Mouse (Mus musculus) heart, embryonic 14.5 days (tissue): Measurements from ENCODE around the gene Il4i1. TPM values are rescaled to one million over a fixed set of nuclear protein-coding genes. Genes with fewer than 3 reads are reported as not detected.

Experiments
- ATAC-seq: fragments of 200-750 bp; cut with Nextera tagmentation; 2 replicates; pipeline ENCODE4 v1.8.0; 2017; ENCODE audit warnings: low read depth, moderate TSS enrichment; ENCODE audit not compliant: insufficient number of reproducible peaks, insufficient read depth, low FRiP score
- H3K27ac ChIP-seq, 2 experiments: fragments of 200-500 bp in 1 of 2; fragments of 300-500 bp in 1 of 2; sonication (generic) in 1 of 2; replicated peaks in 1 of 2; 2 replicates each; pipeline ENCODE4 v1.5.1; 2012 to 2014; ENCODE audit warnings: low read depth in 2 of 2, low read length in 2 of 2, control low read depth in 1 of 2, mild to moderate bottlenecking in 1 of 2, mixed read lengths in 1 of 2; ENCODE audit not compliant: control insufficient read depth in 1 of 2, insufficient read depth in 1 of 2
- H3K27me3 ChIP-seq: fragments of 300-500 bp; sonication (generic); 2 replicates; pipeline ENCODE4 v1.6.1; 2014; ENCODE audit warnings: mild to moderate bottlenecking, low read length, control low read depth; ENCODE audit not compliant: control insufficient read depth, insufficient read depth
- H3K36me3 ChIP-seq: fragments of 300-500 bp; sonication (generic); 2 replicates; pipeline ENCODE4 v1.6.1; 2014; ENCODE audit warnings: mild to moderate bottlenecking, control low read depth, low read length, mixed read lengths; ENCODE audit not compliant: control insufficient read depth, insufficient read depth
- H3K4me1 ChIP-seq, 2 experiments: fragments of 200-500 bp in 1 of 2; fragments of 300-500 bp in 1 of 2; sonication (generic) in 1 of 2; 2 replicates each; pipeline ENCODE4 v1.6.1; 2012 to 2014; ENCODE audit warnings: low read length in 2 of 2, control low read depth in 1 of 2, mixed read lengths in 1 of 2; ENCODE audit not compliant: control insufficient read depth in 2 of 2, insufficient read depth in 2 of 2
- H3K4me2 ChIP-seq: fragments of 300-500 bp; sonication (generic); 2 replicates; pipeline ENCODE4 v1.6.1; 2014; ENCODE audit warnings: mild to moderate bottlenecking, low read length
- H3K4me3 ChIP-seq, 2 experiments: fragments of 200-500 bp in 1 of 2; fragments of 300-500 bp in 1 of 2; sonication (generic) in 1 of 2; 2 replicates each; pipeline ENCODE4 v1.5.1; 2012 to 2014; ENCODE audit warnings: low read length in 2 of 2, mild to moderate bottlenecking in 2 of 2, control low read depth in 1 of 2, low read depth in 1 of 2, moderate library complexity in 1 of 2; ENCODE audit not compliant: control insufficient read depth in 1 of 2, insufficient read depth in 1 of 2
- H3K9ac ChIP-seq: fragments of 300-500 bp; sonication (generic); 2 replicates; pipeline ENCODE4 v1.6.1; 2014; ENCODE audit warnings: mild to moderate bottlenecking, low read length
- H3K9me3 ChIP-seq: fragments of 300-500 bp; sonication (generic); 2 replicates; pipeline ENCODE4 v1.6.1; 2016; ENCODE audit warnings: low read length, control low read depth; ENCODE audit not compliant: control insufficient read depth
- WGBS: fragments of 180-500 bp; shearing (Covaris S2); extraction: QIAGEN DNeasy Blood & Tissue Kit; methylation state at CpG from one replicate; pipeline ENCODE4 v1.1.7; 2014; 5-methylcytosine and 5-hydroxymethylcytosine counted together
- microRNA counts: library from miRNA; unstranded; fragments of <30 nt; microRNA quantifications from one replicate; lab custom pipeline; 2016
- microRNA-seq: library from miRNA; unstranded; fragments of <30 nt; microRNA quantifications from one replicate; pipeline ENCODE4, GENCODE M21; 2016
- polyA plus RNA-seq: library from polyadenylated mRNA; unstranded; fragments of >200 nt; fragmentation: Nextera tagmentation; extraction: Ambion mirVana; gene quantifications from 2 replicates; pipeline ENCODE4 v1.2.1, GENCODE M21; 2014

The Il4i1 gene
- polyA plus RNA-seq, 1 experiment from 2014 or later = 0.91 TPM

DNA sequence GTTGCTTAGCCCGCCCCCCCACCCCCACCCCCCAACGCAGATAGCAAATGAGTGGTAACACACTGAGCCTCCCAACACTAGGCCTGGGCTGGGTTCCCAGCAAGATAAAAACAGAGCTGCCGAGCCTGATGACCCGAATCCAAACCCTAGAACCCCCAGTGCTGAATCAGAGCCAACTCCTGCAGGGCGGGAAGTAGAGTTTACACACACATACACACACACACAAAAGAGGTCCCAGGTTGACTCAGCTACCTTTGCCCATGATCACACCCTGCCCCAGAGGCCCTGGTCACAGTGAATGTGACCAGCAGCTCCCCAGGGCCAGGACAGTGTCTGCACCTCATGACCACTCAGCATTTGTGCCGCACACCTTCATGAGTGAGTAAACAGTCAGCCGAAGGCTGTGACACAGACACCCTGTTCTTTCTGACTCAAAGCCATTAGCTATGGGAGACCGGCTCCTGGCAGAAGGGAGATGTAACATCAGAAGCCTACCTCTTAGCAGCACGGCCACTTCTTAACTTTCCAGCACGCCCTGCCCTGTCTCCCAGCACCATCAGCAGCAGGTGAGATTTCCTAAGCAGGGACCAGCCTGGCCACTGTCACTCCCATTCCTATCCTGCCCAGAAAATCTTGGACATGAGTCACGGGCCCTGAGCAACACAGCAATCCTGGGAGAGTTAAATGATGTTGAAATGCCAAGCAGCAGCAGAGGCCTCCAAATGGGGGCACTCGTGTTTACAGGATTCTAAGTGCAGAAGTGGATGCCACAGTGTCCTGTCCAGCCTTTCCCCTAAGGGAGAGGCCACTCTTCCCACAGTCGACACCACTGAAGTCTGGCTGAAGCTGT is 72.3 kb downstream of the Il4i1 start:
- Histone ChIP-seq H3K4me2 (no peak overlapping the region), H3K4me1 (peaks cover 22 to 39% of the 10 kb centered on the region in 2 experiments), H3K36me3 (peaks cover 61% of the 10 kb centered on the region), H3K27ac (peak overlapping the region; percentile 46 to 75), H3K9ac (peak overlapping the region; percentile 47), H3K9me3 (no peaks in the 10 kb centered on the region), H3K4me3 (no peak overlapping the region), H3K27me3 (no peaks in the 10 kb centered on the region)
- peak; percentile 28; the same call in 1 of the 2 replicates for ATAC-seq
- 65% methylated on average over 13 of the region's 13 CpGs for WGBS

- H3K36me3 ChIP-seq = peaks cover 46% of the 10 kb centered on the region
These were observed 74.0 kb downstream of the Il4i1 start for GRCm38 (mm10) chr7:44890180-44890579.

More at GRCm38 (mm10) chr7:44890180-44890579, 74.0 kb downstream of the Il4i1 start:
- Histone ChIP-seq H3K9ac (no peak overlapping the region), H3K4me1 (peaks cover 22 to 43% of the 10 kb centered on the region in 2 experiments), H3K4me3 (no peak overlapping the region), H3K27me3 (no peaks in the 10 kb centered on the region), H3K27ac (no peak overlapping the region), H3K4me2 (no peak overlapping the region), H3K9me3 (no peaks in the 10 kb centered on the region)
- WGBS = 87% methylated on average over 6 of the region's 7 CpGs
- ATAC-seq = no peak

MicroRNA genes within 50 kb of the gene (microRNA counts, 519-probe panel; counts per million panel counts)
- microRNA mmu-miR-707 (lab: Ali Mortazavi, UCI) = 322 counts per million, percentile 70 among the panel's probes with 10 or more counts

Small RNA genes lying within 50 kb of the gene (microRNA-seq; reads per million reads assigned to microRNA genes)
- not detected for gene Mir707

Other genes with a start within 250 kb of the Il4i1 start
- 0.35 and 0.92 TPM in 2 replicates for gene Napsa, start 244.0 kb upstream of the Il4i1 start, polyA plus RNA-seq
- not detected in 2 replicates for gene Kcnc3, start 225.7 kb upstream of the Il4i1 start, polyA plus RNA-seq
- 0.40 and 1.9 TPM in 2 replicates for gene Myh14, start 145.5 kb upstream of the Il4i1 start, polyA plus RNA-seq
- not detected in 2 replicates for gene Izumo2, start 107.6 kb upstream of the Il4i1 start, polyA plus RNA-seq
- gene Vrk3, start 68.0 kb upstream of the Il4i1 start, polyA plus RNA-seq = 30.9 and 36.1 TPM in 2 replicates
- 0.51 and 0.61 TPM in 2 replicates for gene Zfp473, start 65.3 kb upstream of the Il4i1 start, polyA plus RNA-seq
- gene Nup62, start 299 bp upstream of the Il4i1 start, polyA plus RNA-seq = 41.5 and 41.7 TPM in 2 replicates
- gene Atf5, start 271 bp downstream of the Il4i1 start, polyA plus RNA-seq = 1.8 and 1.9 TPM in 2 replicates
- gene Akt1s1, start 32.6 kb downstream of the Il4i1 start, polyA plus RNA-seq = 33.4 and 61.6 TPM in 2 replicates
- gene Tbc1d17, start 32.7 kb downstream of the Il4i1 start, polyA plus RNA-seq = 44.5 and 53.5 TPM in 2 replicates
- gene Pnkp, start 40.8 kb downstream of the Il4i1 start, polyA plus RNA-seq = 19.4 and 22.7 TPM in 2 replicates
- gene Ptov1, start 53.4 kb downstream of the Il4i1 start, polyA plus RNA-seq = 279 and 310 TPM in 2 replicates
- 52.6 and 59.5 TPM in 2 replicates for gene Med25, start 76.3 kb downstream of the Il4i1 start, polyA plus RNA-seq
- gene Fuz, start 79.7 kb downstream of the Il4i1 start, polyA plus RNA-seq = 11.9 and 14.5 TPM in 2 replicates
- 54.0 and 58.8 TPM in 2 replicates for gene Ap2a1, start 113.1 kb downstream of the Il4i1 start, polyA plus RNA-seq
- not detected in 2 replicates for gene Tsks, start 126.8 kb downstream of the Il4i1 start, polyA plus RNA-seq
- gene Cpt1c, start 158.5 kb downstream of the Il4i1 start, polyA plus RNA-seq = 8.0 and 11.1 TPM in 2 replicates
- 134 and 145 TPM in 2 replicates for gene Prmt1, start 170.2 kb downstream of the Il4i1 start, polyA plus RNA-seq
- 57.6 and 60.9 TPM in 2 replicates for gene Irf3, start 181.3 kb downstream of the Il4i1 start, polyA plus RNA-seq
- 34.7 and 35.4 TPM in 2 replicates for gene Bcl2l12, start 182.3 kb downstream of the Il4i1 start, polyA plus RNA-seq
- 36.2 and 36.8 TPM in 2 replicates for gene Scaf1, start 200.0 kb downstream of the Il4i1 start, polyA plus RNA-seq
- gene Rras, start 201.6 kb downstream of the Il4i1 start, polyA plus RNA-seq = 98.6 and 108 TPM in 2 replicates
- 6.7 and 8.7 TPM in 2 replicates for gene Prr12, start 236.5 kb downstream of the Il4i1 start, polyA plus RNA-seq
- gene Nosip, start 246.0 kb downstream of the Il4i1 start, polyA plus RNA-seq = 48.5 and 53.8 TPM in 2 replicates
- gene Prrg2, start 246.3 kb downstream of the Il4i1 start, polyA plus RNA-seq = 13.4 and 14.5 TPM in 2 replicates